Mouse (Mus musculus) fat pad, adult 2 months (tissue): ENCODE results near the gene Ppip5k1.

Experiments used
- DNase-seq: peaks from one replicate; pipeline ENCODE4 v3.0.0-alpha.2; 2011; ENCODE audit warnings: low read depth, low spot score; ENCODE audit errors: extremely low read depth

The Ppip5k1 gene

DNA sequence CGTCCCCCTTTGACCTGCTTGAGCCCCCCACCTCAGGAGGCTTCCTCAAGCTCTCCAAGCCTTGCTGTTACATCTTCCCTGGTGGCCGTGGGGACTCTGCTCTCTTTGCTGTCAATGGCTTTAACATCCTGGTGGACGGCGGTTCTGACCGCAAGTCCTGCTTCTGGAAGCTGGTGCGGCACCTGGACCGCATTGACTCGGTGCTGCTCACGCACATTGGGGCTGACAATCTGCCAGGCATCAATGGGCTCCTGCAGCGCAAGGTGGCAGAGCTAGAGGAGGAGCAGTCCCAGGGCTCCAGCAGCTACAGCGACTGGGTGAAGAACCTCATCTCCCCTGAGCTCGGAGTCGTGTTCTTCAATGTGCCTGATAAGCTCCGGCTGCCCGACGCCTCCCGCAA, 55.7 kb downstream of the Ppip5k1 start:
- DNase-seq = no peak

DNA sequence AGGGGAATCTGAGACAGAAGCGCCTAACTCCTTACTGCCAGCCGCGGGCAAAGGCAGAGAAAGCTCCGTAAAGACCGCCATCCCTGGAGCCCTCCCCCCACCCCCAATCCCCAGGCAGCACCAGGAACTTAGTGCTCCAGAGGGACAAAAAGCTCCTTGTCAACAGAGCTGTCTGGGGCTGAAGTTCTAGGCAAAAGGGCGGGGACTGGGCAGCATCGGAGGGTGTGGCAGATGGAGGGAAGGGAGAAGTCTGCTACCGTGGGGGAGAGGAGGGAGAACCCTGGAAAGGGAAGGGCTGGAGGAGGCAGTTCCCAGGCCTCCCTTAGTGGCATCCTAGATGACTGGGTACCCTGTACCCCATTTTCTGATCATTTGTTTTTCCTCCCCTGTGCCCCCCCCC, 57.1 kb downstream of the Ppip5k1 start:
- no peak for DNase-seq

GRCm38 (mm10) chr2:121297701-121298100, 57.5 kb downstream of the Ppip5k1 start:
- no peak for DNase-seq

DNA sequence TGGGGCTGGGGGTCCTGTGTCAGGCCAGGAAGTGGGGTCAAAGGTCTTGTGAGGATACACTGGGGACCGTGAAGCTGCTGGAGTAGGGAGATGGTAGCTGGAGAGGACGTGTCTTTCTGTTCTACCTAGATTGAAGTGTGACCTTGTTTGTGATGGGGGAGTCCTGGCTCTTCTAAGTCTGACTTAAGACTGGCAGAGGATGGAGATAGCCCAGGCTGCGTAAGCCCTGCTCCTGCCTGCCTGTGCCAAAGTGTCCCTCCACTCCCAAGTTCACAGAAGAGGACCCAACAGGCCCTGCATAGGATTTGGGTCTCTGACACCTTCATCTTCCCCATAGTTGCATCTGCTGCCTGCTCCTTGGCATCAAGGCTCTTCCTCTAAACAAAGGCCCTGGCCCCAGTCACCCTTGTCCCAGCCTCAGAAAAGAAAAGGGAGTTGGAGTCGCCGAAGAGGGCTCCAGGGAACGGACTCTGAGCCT, 58.4 kb downstream of the Ppip5k1 start:
- no peak for DNase-seq

GRCm38 (mm10) chr2:121295608-121296571, 59.3 kb downstream of the Ppip5k1 start:
- DNase-seq = no peak

GRCm38 (mm10) chr2:121294753-121295607, 60.2 kb downstream of the Ppip5k1 start:
- DNase-seq = no peak

DNA sequence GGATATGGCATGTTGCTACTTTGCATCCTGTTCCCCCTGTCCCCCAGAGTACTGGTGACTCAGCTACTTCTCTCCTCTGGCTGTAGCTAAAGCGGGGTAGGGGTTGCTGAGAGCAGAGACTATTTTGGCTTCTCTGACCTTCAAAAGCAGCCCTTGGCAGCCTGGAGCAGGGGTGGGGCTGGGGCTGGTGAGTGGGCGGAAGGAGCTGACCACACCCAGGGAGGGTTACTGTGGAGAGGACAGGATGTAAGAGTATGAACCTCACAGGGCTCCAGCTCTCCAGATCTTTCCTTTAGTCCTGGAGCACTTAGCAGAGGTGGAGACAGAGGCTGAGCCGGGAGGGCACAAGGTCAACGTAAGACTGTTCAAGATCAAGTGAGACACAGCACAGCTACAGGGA, 61.0 kb downstream of the Ppip5k1 start:
- no peak for DNase-seq

DNA sequence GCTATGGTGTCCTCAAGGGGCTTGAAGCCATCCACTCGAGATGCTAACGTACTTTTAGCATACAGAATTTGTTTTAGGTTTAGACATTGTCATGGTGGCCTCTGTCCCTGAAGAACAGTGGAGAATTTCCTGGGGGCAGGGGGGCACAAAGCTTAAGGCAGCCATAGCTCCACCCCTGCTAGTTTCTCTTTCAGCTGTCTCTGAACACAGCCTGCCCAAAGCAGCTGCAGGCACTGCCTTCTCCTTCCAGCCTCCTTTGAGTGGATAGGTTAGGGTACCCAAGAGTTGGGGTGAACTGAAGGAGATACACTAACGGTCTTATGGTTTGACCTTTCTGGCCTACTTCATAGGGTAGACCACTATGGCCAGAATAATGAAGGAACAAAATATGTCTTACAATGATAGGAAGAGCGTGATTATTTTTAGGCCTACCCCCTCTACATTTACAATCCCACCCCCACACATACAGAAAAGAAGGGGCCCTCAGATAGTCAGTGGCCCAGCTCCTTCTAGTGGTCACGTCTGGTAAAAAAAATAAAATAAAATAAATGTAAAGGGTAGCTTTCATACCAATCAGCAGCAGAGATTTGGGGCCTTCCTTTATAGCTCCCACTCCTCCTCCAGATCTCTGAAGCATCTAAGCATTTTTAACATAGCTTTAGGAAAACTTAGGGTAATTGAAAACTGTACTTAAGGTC, 62.7 kb downstream of the Ppip5k1 start:
- no peak for DNase-seq

DNA sequence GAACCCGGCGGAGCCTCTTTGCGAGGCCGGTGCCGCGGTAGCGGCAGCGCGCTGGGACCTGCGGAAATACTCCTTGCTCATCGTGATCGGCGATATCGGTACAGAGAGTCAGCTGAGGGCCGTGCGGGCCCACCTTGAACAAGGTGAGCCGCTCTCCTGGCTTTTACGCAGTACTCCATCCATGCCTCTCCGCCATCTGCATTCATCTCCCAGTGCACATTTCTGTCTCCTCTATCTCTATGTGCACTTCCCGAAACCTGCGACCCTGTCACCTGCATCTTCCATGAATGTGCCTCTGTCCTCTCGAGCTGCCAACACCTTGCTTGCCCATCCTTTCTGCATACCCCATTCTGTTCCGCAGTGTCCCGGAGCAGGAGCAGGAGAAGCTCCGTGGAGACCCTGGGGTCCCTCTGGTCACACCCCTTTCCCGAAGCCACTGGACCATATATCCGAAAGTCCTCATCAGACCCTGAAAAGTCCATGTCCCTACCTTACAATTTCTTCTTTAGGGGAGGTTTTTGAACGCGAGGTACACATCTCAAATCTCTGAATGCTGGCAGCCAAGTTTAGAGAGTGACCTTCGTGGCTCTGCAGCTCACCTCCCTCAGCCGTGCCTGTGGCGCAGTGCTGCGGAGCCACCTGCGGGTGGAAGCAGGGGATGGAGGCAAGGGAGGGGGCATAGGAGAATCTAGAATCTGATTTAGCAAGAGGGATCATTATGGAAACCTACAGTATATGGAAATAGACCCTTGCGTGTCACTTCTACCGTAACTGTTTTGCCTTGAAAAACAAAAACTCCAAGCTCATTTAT, 65.3 kb downstream of the Ppip5k1 start:
- no peak for DNase-seq

DNA sequence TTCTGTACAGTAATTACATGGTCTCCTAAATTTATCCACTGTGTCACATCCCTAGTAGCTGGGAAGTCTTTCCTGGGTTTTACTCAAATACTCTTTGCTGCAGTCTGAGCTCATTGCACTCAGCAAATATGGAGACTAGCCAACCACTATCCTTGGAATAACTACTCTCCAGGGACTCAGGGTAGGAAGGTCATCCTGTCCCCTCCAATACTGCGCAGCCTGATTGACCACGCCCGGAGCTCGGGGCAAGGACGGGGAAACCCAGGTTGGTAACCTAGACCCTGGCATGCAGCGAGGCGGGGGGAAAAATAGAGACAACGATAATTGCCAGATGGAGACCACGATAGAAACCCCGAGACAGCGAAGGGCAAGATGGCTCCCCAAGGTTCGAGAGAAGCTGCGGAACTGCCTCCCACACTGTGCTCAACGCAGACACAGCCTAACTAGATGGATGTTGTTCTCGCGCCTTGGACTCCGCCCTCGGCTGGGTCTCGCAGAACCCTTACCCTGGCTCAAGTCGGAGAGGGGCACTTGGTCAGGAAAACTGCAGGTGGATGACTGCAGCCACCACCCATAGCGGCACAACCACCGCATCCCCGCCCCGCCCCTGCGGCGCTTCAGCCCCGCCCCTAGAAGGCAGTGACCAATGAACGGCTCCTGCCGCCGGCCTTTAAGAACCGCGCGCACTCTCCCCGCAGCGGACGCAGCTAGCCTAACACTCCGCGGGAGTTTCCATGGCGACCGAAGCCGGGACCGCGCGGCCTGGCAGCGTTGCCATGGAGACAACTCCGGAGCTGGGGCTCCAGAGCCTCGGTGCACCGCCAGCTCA, 66.1 kb downstream of the Ppip5k1 start, which contains the start of gene Map1a:
Gene Map1a, plus strand, starts transcription at position 700 of the 829 bp plus-strand sequence.
- no peak for DNase-seq

- DNase-seq = no peak
These were observed 67.3 kb downstream of the Ppip5k1 start for GRCm38 (mm10) chr2:121287850-121288249.

DNA sequence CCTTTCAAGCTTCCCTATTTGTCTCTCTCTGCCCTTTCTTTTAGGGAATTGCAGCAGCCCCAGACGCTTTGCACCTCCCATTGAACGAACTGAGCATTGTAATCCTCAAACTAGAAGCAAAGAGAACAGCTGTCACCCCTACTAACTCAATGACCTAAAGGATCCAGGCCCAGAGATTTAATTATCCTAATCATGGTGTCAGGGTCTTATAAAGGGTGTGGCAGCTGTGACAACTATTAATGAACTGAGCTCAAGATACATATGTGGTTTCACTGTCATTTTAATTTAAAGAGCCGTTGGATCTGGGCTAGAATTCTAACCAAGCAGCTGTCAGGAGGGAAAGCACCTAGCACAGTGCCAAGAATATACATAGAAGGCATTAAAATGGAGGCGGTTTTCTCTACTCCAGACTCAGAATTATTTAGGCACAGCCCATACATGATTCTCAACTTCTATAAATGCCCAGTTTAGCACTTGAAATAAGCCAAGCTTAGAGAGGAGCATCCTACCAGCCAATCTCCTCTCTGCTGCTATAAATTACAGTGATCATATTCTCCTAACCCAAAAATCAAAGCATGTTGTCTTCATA, 83.2 kb downstream of the Ppip5k1 start:
- no peak for DNase-seq

- peak; percentile 39 for DNase-seq
These were observed 83.8 kb downstream of the Ppip5k1 start, which contains the start of gene Trp53bp1 for GRCm38 (mm10) chr2:121271236-121271927. Trp53bp1 (minus strand) TSS chr2:121271407.

GRCm38 (mm10) chr2:121270521-121271235, 84.5 kb downstream of the Ppip5k1 start:
- no peak for DNase-seq

- no peak for DNase-seq
These were observed 86.8 kb downstream of the Ppip5k1 start for GRCm38 (mm10) chr2:121268446-121268845.
